Mouse (Mus musculus) embryo, embryonic 11 days (tissue): ENCODE measurements around the gene Naa38.

Experiments used
- DNase-seq: peaks from one replicate; pipeline ENCODE4 v3.0.0-alpha.2; 2015

Naa38 gene

GRCm38 (mm10) chr11:69395235-69395633 is at the start of gene Naa38, which contains the start of gene Cyb5d1:
TSS of gene Naa38 (plus strand) at chr11:69395487.
TSS of gene Cyb5d1 (minus strand) at chr11:69395631.
- peak; percentile 95 for DNase-seq

- no peak for DNase-seq
These were observed 48.8 kb upstream of the Naa38 start for GRCm38 (mm10) chr11:69346441-69346840.

- DNase-seq = no peak
These were observed 38.7 kb upstream of the Naa38 start for GRCm38 (mm10) chr11:69356544-69356943.

- no peak for DNase-seq
These were observed 37.6 kb upstream of the Naa38 start for GRCm38 (mm10) chr11:69357690-69358089.

GRCm38 (mm10) chr11:69362021-69362420 is 33.3 kb upstream of the Naa38 start:
- DNase-seq = no peak

GRCm38 (mm10) chr11:69362479-69362878 is 32.8 kb upstream of the Naa38 start:
- peak; percentile 36 for DNase-seq

GRCm38 (mm10) chr11:69364376-69364775 is 30.9 kb upstream of the Naa38 start:
- no peak for DNase-seq

GRCm38 (mm10) chr11:69364910-69365309 is 30.4 kb upstream of the Naa38 start:
- peak; percentile 76 for DNase-seq

GRCm38 (mm10) chr11:69365722-69366121 is 29.6 kb upstream of the Naa38 start:
- no peak for DNase-seq

GRCm38 (mm10) chr11:69366157-69366854 is 29.0 kb upstream of the Naa38 start:
- DNase-seq = peak; percentile 95

GRCm38 (mm10) chr11:69366855-69367615 is 28.3 kb upstream of the Naa38 start:
- DNase-seq = peak; percentile 65

GRCm38 (mm10) chr11:69367616-69368355 is 27.5 kb upstream of the Naa38 start:
- peak; percentile 74 for DNase-seq

- DNase-seq = peak; percentile 78
These were observed 26.7 kb upstream of the Naa38 start for GRCm38 (mm10) chr11:69368356-69369214.

GRCm38 (mm10) chr11:69369215-69369989 is 25.9 kb upstream of the Naa38 start, which contains the start of gene Chd3:
TSS of gene Chd3 (minus strand) at chr11:69369406.
- peak; percentile 22 for DNase-seq

GRCm38 (mm10) chr11:69369990-69370816 is 25.1 kb upstream of the Naa38 start:
- DNase-seq = peak; percentile 22

- DNase-seq = peak; percentile 23
These were observed 24.5 kb upstream of the Naa38 start for GRCm38 (mm10) chr11:69370817-69371215.

GRCm38 (mm10) chr11:69371601-69372000 is 23.7 kb upstream of the Naa38 start:
- peak; percentile 42 for DNase-seq

- no peak for DNase-seq
These were observed 23.1 kb upstream of the Naa38 start for GRCm38 (mm10) chr11:69372056-69372779.

- DNase-seq = no peak
These were observed 22.5 kb upstream of the Naa38 start for GRCm38 (mm10) chr11:69372780-69373170.
